Mouse (Mus musculus): ENCODE results near the gene Frmd4b. TPM values are rescaled to one million over a fixed set of nuclear protein-coding genes. Genes with fewer than 3 reads are reported as not detected.

The Frmd4b gene
- polyA plus RNA-seq, 1 experiment = 6.8 TPM

- H3K4me1 ChIP-seq (ENCODE audit: control insufficient read depth, insufficient read depth, low read length) = no peaks in the 10 kb centered on the region
- H3K36me3 ChIP-seq (ENCODE audit: control insufficient read depth, insufficient read depth, low read length) = no peaks in the 10 kb centered on the region
- no peaks in the 10 kb centered on the region for H3K27me3 ChIP-seq (ENCODE audit: control insufficient read depth, insufficient read depth, low read length)
- TF ChIP-seq POLR2A (IDR thresholded peaks at IDR 0.05; ENCODE audit: control insufficient read depth, low read depth, low read length) = no peak
- TF ChIP-seq CTCF (IDR thresholded peaks at IDR 0.05; ENCODE audit: control insufficient read depth, insufficient read depth, insufficient replicate concordance, low read depth, low read length) = no peak
- H3K4me3 ChIP-seq (ENCODE audit: control insufficient read depth, low read depth, low read length) = no peak overlapping the region
- no peak overlapping the region for H3K27ac ChIP-seq (ENCODE audit: control insufficient read depth, insufficient read depth, low read depth, low read length)
Observed at GRCm38 (mm10) chr6:97510771-97511170, 106.6 kb downstream of the Frmd4b start.

GRCm38 (mm10) chr6:97509434-97509833 is 107.9 kb downstream of the Frmd4b start:
- Histone ChIP-seq H3K27me3 (ENCODE audit: control insufficient read depth, insufficient read depth, low read length) (no peaks in the 10 kb centered on the region), H3K4me3 (ENCODE audit: control insufficient read depth, low read depth, low read length) (no peak overlapping the region), H3K4me1 (ENCODE audit: control insufficient read depth, insufficient read depth, low read length) (no peaks in the 10 kb centered on the region), H3K36me3 (ENCODE audit: control insufficient read depth, insufficient read depth, low read length) (no peaks in the 10 kb centered on the region), H3K27ac (ENCODE audit: control insufficient read depth, insufficient read depth, low read depth, low read length) (no peak overlapping the region)
- TF ChIP-seq CTCF (IDR thresholded peaks at IDR 0.05; ENCODE audit: control insufficient read depth, insufficient read depth, insufficient replicate concordance, low read depth, low read length) (no peak), POLR2A (IDR thresholded peaks at IDR 0.05; ENCODE audit: control insufficient read depth, low read depth, low read length) (no peak)

- Histone ChIP-seq H3K27ac (ENCODE audit: control insufficient read depth, insufficient read depth, low read depth, low read length) (no peak overlapping the region), H3K4me1 (ENCODE audit: control insufficient read depth, insufficient read depth, low read length) (no peaks in the 10 kb centered on the region), H3K27me3 (ENCODE audit: control insufficient read depth, insufficient read depth, low read length) (no peaks in the 10 kb centered on the region), H3K36me3 (ENCODE audit: control insufficient read depth, insufficient read depth, low read length) (no peaks in the 10 kb centered on the region), H3K4me3 (ENCODE audit: control insufficient read depth, low read depth, low read length) (no peak overlapping the region)
- TF ChIP-seq POLR2A (IDR thresholded peaks at IDR 0.05; ENCODE audit: control insufficient read depth, low read depth, low read length) = no peak
- TF ChIP-seq CTCF (IDR thresholded peaks at IDR 0.05; ENCODE audit: control insufficient read depth, insufficient read depth, insufficient replicate concordance, low read depth, low read length) = no peak
Observed at GRCm38 (mm10) chr6:97508480-97508879, 108.9 kb downstream of the Frmd4b start.

- Histone ChIP-seq H3K4me1 (ENCODE audit: control insufficient read depth, insufficient read depth, low read length) (no peaks in the 10 kb centered on the region), H3K27ac (ENCODE audit: control insufficient read depth, insufficient read depth, low read depth, low read length) (no peak overlapping the region), H3K4me3 (ENCODE audit: control insufficient read depth, low read depth, low read length) (no peak overlapping the region), H3K27me3 (ENCODE audit: control insufficient read depth, insufficient read depth, low read length) (no peaks in the 10 kb centered on the region), H3K36me3 (ENCODE audit: control insufficient read depth, insufficient read depth, low read length) (no peaks in the 10 kb centered on the region)
- TF ChIP-seq POLR2A (IDR thresholded peaks at IDR 0.05; ENCODE audit: control insufficient read depth, low read depth, low read length) (no peak), CTCF (IDR thresholded peaks at IDR 0.05; ENCODE audit: control insufficient read depth, insufficient read depth, insufficient replicate concordance, low read depth, low read length) (no peak)
Observed at GRCm38 (mm10) chr6:97507893-97508292, 109.4 kb downstream of the Frmd4b start.

DNA sequence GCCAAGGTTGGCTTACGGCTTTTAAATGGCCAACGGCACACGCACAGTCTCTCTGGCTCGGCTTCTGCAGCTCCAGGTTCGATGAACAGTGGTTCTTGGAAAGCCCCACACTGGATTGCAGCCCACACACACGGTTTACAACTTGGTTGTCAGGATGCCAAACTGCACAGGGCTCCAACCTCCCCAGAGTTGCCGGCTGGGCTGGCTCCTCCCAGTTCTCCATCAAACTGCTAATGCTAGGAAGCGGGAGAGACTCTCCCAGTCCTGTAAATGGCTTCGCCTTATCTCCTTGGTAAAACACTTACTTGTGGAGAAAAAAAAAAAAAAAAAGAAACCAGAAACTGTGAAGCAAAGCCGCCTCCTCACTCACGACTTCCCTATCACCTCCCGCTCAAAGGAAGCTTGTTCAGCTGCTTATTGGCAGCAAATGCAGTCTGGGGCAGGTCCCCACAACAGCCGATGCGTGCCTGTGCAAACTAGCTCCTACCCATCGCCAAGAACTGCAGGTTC is 111.1 kb downstream of the Frmd4b start:
- Histone ChIP-seq H3K4me1 (ENCODE audit: control insufficient read depth, insufficient read depth, low read length) (no peaks in the 10 kb centered on the region), H3K36me3 (ENCODE audit: control insufficient read depth, insufficient read depth, low read length) (no peaks in the 10 kb centered on the region), H3K27ac (ENCODE audit: control insufficient read depth, insufficient read depth, low read depth, low read length) (no peak overlapping the region), H3K27me3 (ENCODE audit: control insufficient read depth, insufficient read depth, low read length) (no peaks in the 10 kb centered on the region), H3K4me3 (ENCODE audit: control insufficient read depth, low read depth, low read length) (no peak overlapping the region)
- no peak for TF ChIP-seq POLR2A (IDR thresholded peaks at IDR 0.05; ENCODE audit: control insufficient read depth, low read depth, low read length)

DNA sequence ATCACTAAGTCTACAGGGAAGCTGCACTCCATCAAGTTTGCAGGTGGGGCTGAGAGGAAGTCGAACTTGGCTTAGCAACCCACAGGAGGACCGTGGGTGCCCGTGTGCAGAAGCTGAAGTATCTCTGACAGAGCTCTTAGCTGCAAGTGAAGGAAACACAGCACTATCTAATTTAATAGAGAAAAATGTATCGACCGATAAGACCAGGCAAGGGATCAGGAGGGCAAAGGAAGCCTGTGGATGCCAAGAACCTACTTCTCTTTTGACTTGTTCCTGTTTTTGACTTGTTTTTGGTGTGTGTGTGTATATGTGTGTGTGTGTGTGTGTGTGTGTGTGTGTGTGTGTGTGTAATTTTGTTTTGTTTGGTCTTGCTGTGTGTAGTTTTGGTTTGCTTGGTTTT is 112.7 kb downstream of the Frmd4b start:
- no peaks in the 10 kb centered on the region for H3K27me3 ChIP-seq (ENCODE audit: control insufficient read depth, insufficient read depth, low read length)
- no peaks in the 10 kb centered on the region for H3K36me3 ChIP-seq (ENCODE audit: control insufficient read depth, insufficient read depth, low read length)
- no peaks in the 10 kb centered on the region for H3K4me1 ChIP-seq (ENCODE audit: control insufficient read depth, insufficient read depth, low read length)
- no peak overlapping the region for H3K27ac ChIP-seq (ENCODE audit: control insufficient read depth, insufficient read depth, low read depth, low read length)
- no peak for TF ChIP-seq POLR2A (IDR thresholded peaks at IDR 0.05; ENCODE audit: control insufficient read depth, low read depth, low read length)
- TF ChIP-seq CTCF (IDR thresholded peaks at IDR 0.05; ENCODE audit: control insufficient read depth, insufficient read depth, insufficient replicate concordance, low read depth, low read length) = no peak
- H3K4me3 ChIP-seq (ENCODE audit: control insufficient read depth, low read depth, low read length) = no peak overlapping the region

DNA sequence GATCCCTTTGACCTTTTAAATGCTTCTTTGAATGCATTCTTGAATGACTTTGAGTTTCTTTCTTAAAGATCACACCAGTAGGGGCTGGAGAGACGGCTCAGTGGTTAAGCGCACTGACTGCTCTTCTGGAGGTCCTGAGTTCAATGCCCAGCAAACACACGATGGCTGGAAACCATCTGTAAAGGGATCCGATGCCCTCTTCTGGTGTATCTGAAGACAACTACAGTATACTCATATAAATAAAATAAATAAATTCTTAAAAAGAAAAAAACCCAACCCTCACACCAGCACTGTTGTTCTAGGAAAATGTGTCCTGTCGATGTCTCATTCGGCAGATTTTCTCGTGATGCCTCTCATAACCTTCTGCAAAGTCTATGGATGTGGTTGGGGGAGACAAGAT is 116.3 kb downstream of the Frmd4b start:
- Histone ChIP-seq H3K36me3 (ENCODE audit: control insufficient read depth, insufficient read depth, low read length) (no peaks in the 10 kb centered on the region), H3K27ac (ENCODE audit: control insufficient read depth, insufficient read depth, low read depth, low read length) (no peak overlapping the region), H3K27me3 (ENCODE audit: control insufficient read depth, insufficient read depth, low read length) (no peaks in the 10 kb centered on the region), H3K4me3 (ENCODE audit: control insufficient read depth, low read depth, low read length) (no peak overlapping the region), H3K4me1 (ENCODE audit: control insufficient read depth, insufficient read depth, low read length) (no peaks in the 10 kb centered on the region)
- TF ChIP-seq POLR2A (IDR thresholded peaks at IDR 0.05; ENCODE audit: control insufficient read depth, low read depth, low read length) (no peak), CTCF (IDR thresholded peaks at IDR 0.05; ENCODE audit: control insufficient read depth, insufficient read depth, insufficient replicate concordance, low read depth, low read length) (no peak)

GRCm38 (mm10) chr6:97500246-97500645 is 117.1 kb downstream of the Frmd4b start:
- Histone ChIP-seq H3K4me1 (ENCODE audit: control insufficient read depth, insufficient read depth, low read length) (no peaks in the 10 kb centered on the region), H3K27me3 (ENCODE audit: control insufficient read depth, insufficient read depth, low read length) (no peaks in the 10 kb centered on the region), H3K4me3 (ENCODE audit: control insufficient read depth, low read depth, low read length) (no peak overlapping the region), H3K27ac (ENCODE audit: control insufficient read depth, insufficient read depth, low read depth, low read length) (no peak overlapping the region), H3K36me3 (ENCODE audit: control insufficient read depth, insufficient read depth, low read length) (no peaks in the 10 kb centered on the region)
- TF ChIP-seq POLR2A (IDR thresholded peaks at IDR 0.05; ENCODE audit: control insufficient read depth, low read depth, low read length) (no peak), CTCF (IDR thresholded peaks at IDR 0.05; ENCODE audit: control insufficient read depth, insufficient read depth, insufficient replicate concordance, low read depth, low read length) (no peak)
